Mouse (Mus musculus) olfactory bulb, adult 2 months (tissue): ENCODE results near the gene Ocm.

ENCODE experiments used
- CTCF ChIP-seq: fragments of 200-500 bp; IDR thresholded peaks from 2 replicates; pipeline ENCODE4 v1.5.1; 2012; ENCODE audit warnings: low read depth, mild to moderate bottlenecking, low read length, moderate library complexity; ENCODE audit not compliant: insufficient read depth
- POLR2A ChIP-seq: fragments of 200-500 bp; IDR thresholded peaks from 2 replicates; pipeline ENCODE4 v1.6.1; 2012; ENCODE audit warnings: mild to moderate bottlenecking, low read depth, low read length, moderate library complexity; ENCODE audit not compliant: insufficient read depth

DNA sequence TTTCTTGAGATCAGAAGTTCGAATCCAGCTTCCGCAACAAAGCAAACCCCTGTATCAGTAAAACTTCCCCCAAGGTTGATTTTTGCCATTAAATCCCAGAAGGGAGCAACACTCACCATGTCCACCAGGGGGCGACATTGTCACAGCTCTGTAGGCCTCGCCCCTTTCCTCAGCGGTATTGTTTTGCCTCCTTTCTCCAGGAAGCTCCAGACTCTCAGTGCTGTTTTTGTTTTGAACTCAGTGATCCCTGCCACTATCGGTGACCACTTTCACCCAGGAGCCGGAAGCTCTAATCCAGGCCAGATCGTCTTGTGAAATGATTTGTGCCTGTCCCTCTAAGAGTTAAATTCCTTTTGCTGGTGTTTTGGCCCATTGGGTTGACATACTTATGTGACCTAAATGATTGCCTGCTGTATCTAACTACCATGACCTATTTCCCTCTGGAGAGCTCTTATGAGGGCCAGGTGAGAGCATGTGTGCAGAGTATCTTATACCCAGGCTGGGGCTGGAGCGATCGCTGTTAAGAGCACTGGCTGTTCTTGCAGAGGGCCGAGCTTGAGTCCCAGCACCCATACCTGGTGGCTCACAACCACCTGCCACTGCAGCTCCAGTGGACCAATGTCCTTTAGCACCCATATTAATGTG, 14.4 kb upstream of the Ocm start:
- TF ChIP-seq POLR2A (no peak), CTCF (peak; percentile 69)
